Mouse (Mus musculus): ENCODE results near the gene Slc30a10.

- TF ChIP-seq TAL1 (IDR thresholded peaks at IDR 0.05; ENCODE audit: low read length) = no peak
- TF ChIP-seq GATA1 (IDR thresholded peaks at IDR 0.05; ENCODE audit: low read length) = no peak
Observed at GRCm38 (mm10) chr1:185452461-185452860, 2.2 kb upstream of the Slc30a10 start.
